Mouse (Mus musculus) hindbrain, postnatal 0 days (tissue): ENCODE measurements around the gene Zbtb45. TPM values are rescaled to one million over a fixed set of nuclear protein-coding genes. Genes with fewer than 3 reads are reported as not detected.
A peak's percentile ranks its signal among the peaks of the same experiment; 100 is the strongest.

Source experiments
- ATAC-seq: fragments of 200-750 bp; cut with Nextera tagmentation; 2 replicates; pipeline ENCODE4 v1.8.0; 2017; ENCODE audit warnings: mild to moderate bottlenecking, moderate TSS enrichment, moderate library complexity
- DNase-seq: peaks from one replicate; pipeline ENCODE4 v3.0.0-alpha.2; 2015; ENCODE audit warnings: low spot score
- H3K27ac ChIP-seq: fragments of 300-500 bp; sonication (generic); 2 replicates; pipeline ENCODE4 v1.5.1; 2014; ENCODE audit warnings: mild to moderate bottlenecking
- H3K27me3 ChIP-seq: fragments of 300-500 bp; sonication (generic); 2 replicates; pipeline ENCODE4 v1.6.1; 2014; ENCODE audit warnings: low read length, mixed read lengths; ENCODE audit not compliant: insufficient read depth
- H3K36me3 ChIP-seq: fragments of 300-500 bp; sonication (generic); 2 replicates; pipeline ENCODE4 v1.6.1; 2014; ENCODE audit warnings: low read length, mixed read lengths; ENCODE audit not compliant: insufficient read depth
- H3K4me1 ChIP-seq: fragments of 300-500 bp; sonication (generic); 2 replicates; pipeline ENCODE4 v1.6.1; 2014; ENCODE audit warnings: antibody characterized with exemption, low read length, mixed read lengths; ENCODE audit not compliant: insufficient read depth
- H3K4me2 ChIP-seq: fragments of 300-500 bp; sonication (generic); 2 replicates; pipeline ENCODE4 v1.6.1; 2014; ENCODE audit warnings: low read depth, mild to moderate bottlenecking, low read length, moderate library complexity, mixed read lengths
- H3K4me3 ChIP-seq: fragments of 300-500 bp; sonication (generic); 2 replicates; pipeline ENCODE4 v1.5.1; 2014; ENCODE audit warnings: low read length
- H3K9ac ChIP-seq: fragments of 300-500 bp; sonication (generic); replicated peaks from 2 replicates; pipeline ENCODE4 v1.6.1; 2014; ENCODE audit warnings: mild to moderate bottlenecking, low read length, moderate library complexity, mixed read lengths
- H3K9me3 ChIP-seq: fragments of 300-500 bp; sonication (generic); 2 replicates; pipeline ENCODE4 v1.6.1; 2016; ENCODE audit warnings: low read length, mixed read lengths
- CTCF ChIP-seq: IDR thresholded peaks from 2 replicates; pipeline ENCODE4 v1.5.1; 2016; ENCODE audit warnings: antibody characterized with exemption, control low read depth, low read depth
- WGBS: fragments of 180-500 bp; shearing (Covaris S2); extraction: QIAGEN DNeasy Blood & Tissue Kit; methylation state at CpG from one replicate; pipeline ENCODE4 v1.1.7; 2014; 5-methylcytosine and 5-hydroxymethylcytosine counted together
- polyA plus RNA-seq: library from polyadenylated mRNA; unstranded; fragments of >200 nt; fragmentation: Nextera tagmentation; extraction: Ambion mirVana; gene quantifications from 2 replicates; pipeline ENCODE4 v1.2.1, GENCODE M21; 2015
- total RNA-seq: library from RNA; depleted of rRNA; stranded (reverse); fragments of >200 nt; gene quantifications from 2 replicates; pipeline ENCODE4 v1.2.3, GENCODE M21; 2014

Gene Zbtb45
- total and polyA plus RNA-seq, 2 experiments from 2014 or later, result 24.6 to 41.6 TPM

GRCm38 (mm10) chr7:12977682-12978389 lies 32.0 kb downstream of the Zbtb45 start, which contains the start of gene Zfp446:
TSS of gene Zfp446 (plus strand) at chr7:12977848.
- under 1% methylated on average over 49 of the region's 49 CpGs for WGBS
- peak within 1 kb of the TSS; percentile 63 for H3K9ac ChIP-seq
- DNase-seq, result peak; percentile 99
- no peak for TF ChIP-seq CTCF
- H3K4me1 ChIP-seq, result no peaks in the 10 kb centered on the region
- no peaks in the 10 kb centered on the region for H3K27me3 ChIP-seq
- H3K9me3 ChIP-seq, result no peaks in the 10 kb centered on the region
- H3K27ac ChIP-seq, result peak within 1 kb of the TSS; percentile 94
- H3K4me3 ChIP-seq, result peak within 1 kb of the TSS; percentile 59
- H3K36me3 ChIP-seq, result no peaks in the 10 kb centered on the region
- H3K4me2 ChIP-seq, result peak within 1 kb of the TSS; percentile 78
- ATAC-seq, result peak; percentile 98

DNA sequence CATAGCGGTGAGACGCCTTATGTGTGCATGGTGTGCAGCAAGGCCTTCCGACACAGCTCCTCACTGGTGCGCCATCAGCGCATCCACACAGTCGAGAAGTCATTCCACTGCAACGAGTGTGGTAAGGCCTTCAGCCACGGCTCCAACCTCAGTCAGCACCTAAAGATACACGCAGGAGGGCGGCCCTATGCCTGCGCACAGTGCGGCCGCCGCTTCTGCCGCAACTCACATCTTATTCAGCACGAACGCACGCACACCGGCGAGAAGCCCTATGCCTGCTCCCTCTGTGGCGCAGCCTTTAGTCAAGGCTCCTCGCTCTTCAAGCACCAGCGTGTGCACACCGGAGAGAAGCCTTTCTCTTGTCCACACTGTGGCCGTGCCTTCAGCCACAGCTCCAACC lies 38.9 kb downstream of the Zbtb45 start:
- WGBS, result 96% methylated on average over 25 of the region's 25 CpGs
- Histone ChIP-seq H3K4me3 (no peak overlapping the region), H3K4me1 (peaks cover 10% of the 10 kb centered on the region; the same call in 1 of the 2 replicates), H3K27ac (no peak overlapping the region), H3K36me3 (peaks cover 30% of the 10 kb centered on the region), H3K4me2 (no peak overlapping the region), H3K27me3 (no peaks in the 10 kb centered on the region), H3K9me3 (no peaks in the 10 kb centered on the region), H3K9ac (no peak overlapping the region)
- ATAC-seq (no peak), DNase-seq (no peak)
- TF ChIP-seq CTCF, result no peak

DNA sequence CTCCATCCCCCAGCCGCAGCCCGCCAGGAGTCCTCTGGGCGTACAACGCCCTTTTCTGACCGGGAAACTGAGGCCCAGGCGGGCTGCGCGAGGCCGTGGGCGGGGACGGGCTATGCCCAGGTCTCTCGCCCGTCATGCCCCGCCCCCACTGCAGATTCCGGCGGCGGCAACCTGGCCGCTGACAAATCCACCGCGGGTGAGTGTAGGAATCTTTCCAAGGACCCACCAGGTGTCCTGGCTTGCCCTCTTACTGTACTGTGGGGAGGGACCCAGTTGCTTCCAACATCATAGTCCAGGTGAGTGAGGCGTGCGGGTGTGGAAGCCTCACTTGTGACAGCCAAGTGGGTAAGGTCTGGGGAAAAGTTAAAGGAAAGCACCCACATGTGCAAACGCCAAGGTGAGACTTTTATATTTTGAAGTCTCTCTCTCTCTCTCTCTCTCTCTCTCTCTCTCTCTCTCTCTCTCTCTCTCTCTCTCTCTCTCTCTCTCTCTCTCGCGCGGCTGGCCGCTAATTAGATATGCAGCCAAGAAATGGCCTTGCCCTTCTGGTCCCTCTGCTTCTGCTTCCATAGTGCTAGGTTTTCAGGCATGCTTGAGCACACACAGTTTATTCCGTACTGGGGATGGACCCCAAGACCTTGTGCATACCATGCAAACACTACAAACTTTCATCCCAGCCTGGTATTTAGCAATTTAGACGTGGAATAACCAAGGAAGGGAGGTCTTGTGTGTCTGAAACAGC lies 43.6 kb downstream of the Zbtb45 start:
- Histone ChIP-seq H3K27ac (peak overlapping the region; percentile 90), H3K9ac (peak overlapping the region; percentile 86), H3K4me3 (peak overlapping the region; percentile 84), H3K36me3 (peaks cover 21% of the 10 kb centered on the region), H3K4me1 (peaks cover 19% of the 10 kb centered on the region; the same call in 1 of the 2 replicates), H3K9me3 (no peaks in the 10 kb centered on the region), H3K4me2 (peak overlapping the region; percentile 98), H3K27me3 (no peaks in the 10 kb centered on the region)
- WGBS, result under 1% methylated on average over 29 of the region's 29 CpGs
- ATAC-seq (peak; percentile 60), DNase-seq (peak; percentile 47)
- no peak for TF ChIP-seq CTCF

GRCm38 (mm10) chr7:12965678-12966091 lies 44.1 kb downstream of the Zbtb45 start, which contains the start of gene Zfp324:
TSS of gene Zfp324 (plus strand) at chr7:12965838.
- peaks cover 19% of the 10 kb centered on the region; the same call in 1 of the 2 replicates for H3K4me1 ChIP-seq
- H3K9ac ChIP-seq, result peak within 1 kb of the TSS; percentile 86
- H3K27me3 ChIP-seq, result no peaks in the 10 kb centered on the region
- DNase-seq, result peak; percentile 94
- 0% methylated on average over 23 of the region's 23 CpGs for WGBS
- peak; percentile 90 for ATAC-seq
- H3K4me3 ChIP-seq, result peak within 1 kb of the TSS; percentile 84
- no peaks in the 10 kb centered on the region for H3K9me3 ChIP-seq
- H3K27ac ChIP-seq, result peak within 1 kb of the TSS; percentile 90
- no peak for TF ChIP-seq CTCF
- peak within 1 kb of the TSS; percentile 98 for H3K4me2 ChIP-seq
- peaks cover 16% of the 10 kb centered on the region for H3K36me3 ChIP-seq

DNA sequence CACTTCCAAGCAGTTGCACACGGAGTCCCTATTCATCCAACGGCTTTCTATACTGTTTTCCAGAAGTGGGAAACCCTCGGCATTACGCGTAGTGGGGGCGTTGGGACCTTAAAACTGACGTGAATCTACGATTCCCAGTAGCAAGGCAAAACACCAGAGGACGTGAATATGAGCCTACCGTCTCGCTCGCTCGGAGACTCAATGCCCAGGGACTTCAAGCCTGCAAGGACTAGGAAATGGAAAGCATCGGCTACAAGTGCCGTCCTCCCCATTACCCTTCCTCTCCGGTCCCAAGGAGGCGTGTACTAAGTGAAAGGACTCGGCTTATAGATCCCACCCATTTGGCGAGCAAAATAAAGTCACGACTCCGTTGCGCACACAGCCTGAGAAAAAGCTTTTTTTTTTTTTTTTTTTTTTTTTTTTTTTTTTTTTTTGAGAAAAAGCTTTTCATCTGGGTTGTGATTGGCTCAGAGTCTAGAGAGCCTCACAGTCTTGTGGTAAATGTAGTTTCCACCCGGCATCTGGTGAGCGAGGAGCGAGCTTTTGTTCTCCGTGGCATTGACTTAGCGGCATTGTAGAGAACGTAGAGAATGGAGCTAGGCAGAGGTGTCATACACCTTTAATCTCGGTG lies 48.2 kb downstream of the Zbtb45 start:
- Histone ChIP-seq H3K4me1 (peaks cover 10% of the 10 kb centered on the region; the same call in 1 of the 2 replicates), H3K27ac (peak overlapping the region; percentile 85), H3K9ac (peak overlapping the region; percentile 65), H3K9me3 (no peaks in the 10 kb centered on the region), H3K4me3 (peak overlapping the region; percentile 51), H3K36me3 (no peaks in the 10 kb centered on the region), H3K4me2 (peak overlapping the region; percentile 70), H3K27me3 (no peaks in the 10 kb centered on the region)
- 1% methylated on average over 29 of the region's 29 CpGs for WGBS
- DNase-seq (peak; percentile 91), ATAC-seq (peak; percentile 70)
- no peak for TF ChIP-seq CTCF

DNA sequence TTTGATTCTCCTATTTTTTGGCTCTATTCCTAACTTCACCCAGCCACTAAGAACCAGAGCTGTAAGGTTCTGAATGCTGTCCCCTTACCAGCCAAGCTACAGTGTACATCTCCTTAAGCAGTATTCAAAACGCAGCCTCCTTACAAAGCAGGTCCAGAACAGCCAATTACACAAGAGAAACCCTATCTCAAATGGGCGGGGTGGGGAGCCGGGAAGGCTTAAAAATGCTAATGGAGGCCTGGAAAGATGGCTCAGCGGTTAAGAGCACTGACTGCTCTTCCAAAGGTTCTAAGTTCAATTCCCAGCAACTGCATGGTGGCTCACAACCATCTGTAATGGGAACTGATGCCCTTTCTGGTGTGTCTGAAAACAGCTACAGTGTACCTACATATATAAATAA lies 50.1 kb downstream of the Zbtb45 start:
- H3K4me1 ChIP-seq, result 0 out of 2 replicates have a peak, but pooled peaks cover 1% of the 10 kb centered on the region
- no peaks in the 10 kb centered on the region for H3K36me3 ChIP-seq
- H3K4me3 ChIP-seq, result no peak overlapping the region
- no peaks in the 10 kb centered on the region for H3K27me3 ChIP-seq
- ATAC-seq (no peak), DNase-seq (no peak)
- H3K4me2 ChIP-seq, result no peak overlapping the region
- no peak for TF ChIP-seq CTCF
- no peak overlapping the region for H3K9ac ChIP-seq
- no peaks in the 10 kb centered on the region for H3K9me3 ChIP-seq
- no peak overlapping the region for H3K27ac ChIP-seq
- WGBS, result 17% methylated on average over 4 of the region's 4 CpGs
